Mouse (Mus musculus) heart, embryonic 14.5 days (tissue): ENCODE data around the gene Cobll1. TPM values are rescaled to one million over a fixed set of nuclear protein-coding genes. Genes with fewer than 3 reads are reported as not detected.

Experiments used
- ATAC-seq: fragments of 200-750 bp; cut with Nextera tagmentation; 2 replicates; pipeline ENCODE4 v1.8.0; 2017; ENCODE audit warnings: low read depth, moderate TSS enrichment; ENCODE audit not compliant: insufficient number of reproducible peaks, insufficient read depth, low FRiP score
- H3K27ac ChIP-seq, 2 experiments: fragments of 200-500 bp in 1 of 2; fragments of 300-500 bp in 1 of 2; sonication (generic) in 1 of 2; replicated peaks in 1 of 2; 2 replicates each; pipeline ENCODE4 v1.5.1; 2012 to 2014; ENCODE audit warnings: low read depth in 2 of 2, low read length in 2 of 2, control low read depth in 1 of 2, mild to moderate bottlenecking in 1 of 2, mixed read lengths in 1 of 2; ENCODE audit not compliant: control insufficient read depth in 1 of 2, insufficient read depth in 1 of 2
- H3K27me3 ChIP-seq: fragments of 300-500 bp; sonication (generic); 2 replicates; pipeline ENCODE4 v1.6.1; 2014; ENCODE audit warnings: mild to moderate bottlenecking, low read length, control low read depth; ENCODE audit not compliant: control insufficient read depth, insufficient read depth
- H3K36me3 ChIP-seq: fragments of 300-500 bp; sonication (generic); 2 replicates; pipeline ENCODE4 v1.6.1; 2014; ENCODE audit warnings: mild to moderate bottlenecking, control low read depth, low read length, mixed read lengths; ENCODE audit not compliant: control insufficient read depth, insufficient read depth
- H3K4me1 ChIP-seq, 2 experiments: fragments of 200-500 bp in 1 of 2; fragments of 300-500 bp in 1 of 2; sonication (generic) in 1 of 2; 2 replicates each; pipeline ENCODE4 v1.6.1; 2012 to 2014; ENCODE audit warnings: low read length in 2 of 2, control low read depth in 1 of 2, mixed read lengths in 1 of 2; ENCODE audit not compliant: control insufficient read depth in 2 of 2, insufficient read depth in 2 of 2
- H3K4me2 ChIP-seq: fragments of 300-500 bp; sonication (generic); 2 replicates; pipeline ENCODE4 v1.6.1; 2014; ENCODE audit warnings: mild to moderate bottlenecking, low read length
- H3K4me3 ChIP-seq, 2 experiments: fragments of 200-500 bp in 1 of 2; fragments of 300-500 bp in 1 of 2; sonication (generic) in 1 of 2; 2 replicates each; pipeline ENCODE4 v1.5.1; 2012 to 2014; ENCODE audit warnings: low read length in 2 of 2, mild to moderate bottlenecking in 2 of 2, control low read depth in 1 of 2, low read depth in 1 of 2, moderate library complexity in 1 of 2; ENCODE audit not compliant: control insufficient read depth in 1 of 2, insufficient read depth in 1 of 2
- H3K9ac ChIP-seq: fragments of 300-500 bp; sonication (generic); 2 replicates; pipeline ENCODE4 v1.6.1; 2014; ENCODE audit warnings: mild to moderate bottlenecking, low read length
- H3K9me3 ChIP-seq: fragments of 300-500 bp; sonication (generic); 2 replicates; pipeline ENCODE4 v1.6.1; 2016; ENCODE audit warnings: low read length, control low read depth; ENCODE audit not compliant: control insufficient read depth
- WGBS: fragments of 180-500 bp; shearing (Covaris S2); extraction: QIAGEN DNeasy Blood & Tissue Kit; methylation state at CpG from one replicate; pipeline ENCODE4 v1.1.7; 2014; 5-methylcytosine and 5-hydroxymethylcytosine counted together
- polyA plus RNA-seq: library from polyadenylated mRNA; unstranded; fragments of >200 nt; fragmentation: Nextera tagmentation; extraction: Ambion mirVana; gene quantifications from 2 replicates; pipeline ENCODE4 v1.2.1, GENCODE M21; 2014

Cobll1 gene
- polyA plus RNA-seq, 1 experiment from 2014 or later: 10.6 TPM

DNA sequence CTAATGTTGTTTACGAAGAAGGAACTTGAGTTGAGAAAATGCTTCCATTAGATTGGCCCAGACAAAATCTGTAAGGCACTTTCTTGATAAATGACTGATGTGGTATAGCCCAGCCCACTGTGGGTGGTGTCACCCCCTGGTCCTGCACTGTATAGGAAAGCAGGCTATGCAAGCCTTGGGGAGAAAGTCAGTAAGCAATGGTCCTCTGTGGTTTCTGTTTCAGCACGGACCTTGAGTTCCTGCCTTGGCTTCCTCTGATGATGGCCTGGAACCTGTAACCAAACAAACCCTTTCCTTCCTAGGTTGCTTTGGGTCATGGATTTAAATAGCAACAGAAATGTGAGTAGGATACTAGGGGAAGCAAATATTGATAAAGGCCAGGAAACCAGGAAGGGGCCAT lies 148.2 kb downstream of the Cobll1 start:
- Histone ChIP-seq H3K9me3 (no peaks in the 10 kb centered on the region), H3K36me3 (no peaks in the 10 kb centered on the region), H3K4me1 (peaks cover 5 to 25% of the 10 kb centered on the region in 2 experiments), H3K9ac (no peak overlapping the region), H3K4me2 (no peak overlapping the region), H3K4me3 (no peak overlapping the region), H3K27me3 (no peaks in the 10 kb centered on the region), H3K27ac (no peak overlapping the region)
- WGBS: 67% methylated on average over 2 of the region's 2 CpGs
- no peak; the same call in 1 of the 2 replicates for ATAC-seq

DNA sequence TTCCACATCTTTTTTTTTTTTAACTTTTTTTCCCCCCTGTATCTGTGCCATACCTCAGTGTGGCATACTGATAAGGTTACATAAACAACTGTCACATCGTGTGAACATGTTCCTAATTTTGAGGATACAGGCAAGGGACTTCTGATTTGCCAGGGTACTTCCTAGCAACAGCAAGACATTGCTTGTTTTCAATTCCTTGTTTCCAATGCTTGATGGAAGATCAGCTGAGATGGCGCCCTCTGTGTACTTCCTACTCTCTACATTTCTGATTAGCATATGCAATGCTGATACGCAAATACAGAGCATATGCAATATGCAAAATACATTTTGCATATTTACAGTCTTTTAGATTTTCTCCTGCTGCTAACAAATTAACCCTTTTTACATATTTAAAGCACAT lies 152.0 kb downstream of the Cobll1 start:
- Histone ChIP-seq H3K9ac (no peak overlapping the region), H3K4me1 (0 out of 4 replicates have a peak, but pooled peaks cover 0 to 3% of the 10 kb centered on the region in 2 experiments), H3K4me2 (no peak overlapping the region), H3K9me3 (no peaks in the 10 kb centered on the region), H3K27me3 (no peaks in the 10 kb centered on the region), H3K36me3 (no peaks in the 10 kb centered on the region), H3K4me3 (no peak overlapping the region), H3K27ac (no peak overlapping the region)
- ATAC-seq: no peak
- WGBS: 73% methylated on average over 3 of the region's 3 CpGs

DNA sequence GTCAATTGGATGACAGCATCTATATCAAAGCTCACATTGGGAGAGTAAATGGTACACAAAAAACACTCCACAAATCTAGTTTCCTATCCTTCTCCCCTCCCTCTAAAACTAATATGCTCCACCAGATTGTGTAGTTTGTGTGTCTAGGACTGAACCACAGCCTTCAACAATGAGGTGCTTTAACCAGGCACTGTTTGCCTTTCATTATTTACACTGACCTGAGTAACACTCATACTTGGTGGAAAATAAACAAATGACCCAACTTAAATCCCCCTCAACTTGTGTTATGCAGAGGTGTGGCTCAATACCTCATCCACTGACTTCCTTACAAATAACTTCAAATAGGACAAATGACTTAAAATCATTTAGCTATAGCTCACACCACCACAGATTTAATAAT lies 155.8 kb downstream of the Cobll1 start:
- H3K36me3 ChIP-seq: no peaks in the 10 kb centered on the region
- ATAC-seq: no peak
- no peak overlapping the region for H3K9ac ChIP-seq
- H3K4me2 ChIP-seq: no peak overlapping the region
- H3K9me3 ChIP-seq: no peaks in the 10 kb centered on the region
- H3K4me1 ChIP-seq: peaks cover 0 to 6% of the 10 kb centered on the region in 2 experiments; a peak in 1 of 4 replicates
- no peak overlapping the region for H3K4me3 ChIP-seq
- no peak overlapping the region for H3K27ac ChIP-seq
- no peaks in the 10 kb centered on the region for H3K27me3 ChIP-seq

DNA sequence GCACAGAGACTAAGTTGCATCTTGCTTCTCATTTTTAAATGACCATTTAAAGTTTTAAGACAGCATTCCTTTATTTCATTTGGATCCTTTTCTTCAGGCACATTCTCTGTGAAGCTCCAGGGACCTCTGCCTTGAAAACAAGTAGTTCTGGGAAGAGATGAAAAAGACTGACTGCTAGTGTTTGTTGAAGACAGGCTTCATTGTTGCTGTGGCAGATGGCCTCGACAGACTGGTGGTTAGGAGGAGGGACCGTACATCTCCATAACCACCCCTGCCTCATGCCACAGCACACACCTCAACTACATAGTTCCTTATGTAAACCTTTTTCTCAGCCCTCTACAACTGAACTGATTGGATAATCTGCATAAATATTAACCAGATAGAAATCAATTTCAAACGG lies 161.7 kb downstream of the Cobll1 start:
- Histone ChIP-seq H3K9ac (no peak overlapping the region), H3K27ac (no peak overlapping the region), H3K4me2 (no peak overlapping the region), H3K4me3 (no peak overlapping the region), H3K36me3 (no peaks in the 10 kb centered on the region), H3K27me3 (no peaks in the 10 kb centered on the region), H3K4me1 (peaks cover 0 to 3% of the 10 kb centered on the region in 2 experiments; a peak in 1 of 4 replicates), H3K9me3 (no peaks in the 10 kb centered on the region)
- WGBS: 75% methylated on average over 3 of the region's 3 CpGs
- no peak for ATAC-seq

DNA sequence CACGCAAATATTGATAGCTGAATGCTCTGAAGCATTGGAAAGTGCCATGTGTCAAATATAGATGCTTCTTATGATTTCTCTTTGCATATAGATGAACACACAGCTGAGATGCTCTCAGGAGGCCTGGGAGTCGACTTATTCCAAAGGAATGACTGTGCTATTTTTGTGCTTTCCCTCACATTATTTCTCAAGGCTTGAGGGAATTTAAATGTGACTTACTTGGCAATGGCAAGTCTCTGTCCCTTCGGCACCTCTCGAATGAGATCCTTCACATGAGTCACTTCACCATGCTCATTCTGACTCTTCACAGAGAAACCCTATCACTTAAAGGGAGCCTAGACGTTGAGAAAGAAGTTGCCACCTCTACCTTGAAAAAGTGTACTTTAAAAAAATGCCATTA lies 163.4 kb downstream of the Cobll1 start:
- WGBS: 87% methylated on average over 5 of the region's 5 CpGs
- H3K9ac ChIP-seq: no peak overlapping the region
- H3K36me3 ChIP-seq: no peaks in the 10 kb centered on the region
- no peak for ATAC-seq
- H3K4me3 ChIP-seq: no peak overlapping the region
- no peaks in the 10 kb centered on the region for H3K27me3 ChIP-seq
- H3K9me3 ChIP-seq: no peaks in the 10 kb centered on the region
- no peak overlapping the region for H3K27ac ChIP-seq
- H3K4me2 ChIP-seq: no peak overlapping the region
- peaks cover 0 to 3% of the 10 kb centered on the region in 2 experiments; a peak in 1 of 4 replicates for H3K4me1 ChIP-seq

DNA sequence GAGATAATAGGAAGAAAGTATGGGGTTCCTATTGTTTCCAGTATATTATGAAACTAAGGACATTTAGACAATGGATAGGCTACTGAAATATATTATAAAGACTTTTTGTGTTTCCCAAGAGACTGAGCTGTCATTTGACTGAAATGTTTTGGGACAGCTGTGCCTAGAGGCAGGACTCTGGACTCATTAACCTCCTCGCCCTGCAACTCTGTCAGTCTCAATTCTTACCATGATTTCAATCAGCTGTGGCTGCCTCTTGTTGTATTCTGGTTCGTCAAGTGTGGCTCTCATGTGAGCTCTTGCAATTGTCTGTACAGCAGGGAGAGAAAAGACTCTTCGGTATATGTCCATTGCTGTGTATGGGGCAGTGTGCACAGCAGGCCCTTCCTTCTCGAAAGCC lies 163.8 kb downstream of the Cobll1 start:
- Histone ChIP-seq H3K9me3 (no peaks in the 10 kb centered on the region), H3K27me3 (no peaks in the 10 kb centered on the region), H3K36me3 (no peaks in the 10 kb centered on the region), H3K4me1 (peaks cover 0 to 3% of the 10 kb centered on the region in 2 experiments; a peak in 1 of 4 replicates), H3K9ac (no peak overlapping the region), H3K4me2 (no peak overlapping the region), H3K4me3 (no peak overlapping the region), H3K27ac (no peak overlapping the region)
- WGBS: 73% methylated on average over 4 of the region's 4 CpGs
- ATAC-seq: no peak

DNA sequence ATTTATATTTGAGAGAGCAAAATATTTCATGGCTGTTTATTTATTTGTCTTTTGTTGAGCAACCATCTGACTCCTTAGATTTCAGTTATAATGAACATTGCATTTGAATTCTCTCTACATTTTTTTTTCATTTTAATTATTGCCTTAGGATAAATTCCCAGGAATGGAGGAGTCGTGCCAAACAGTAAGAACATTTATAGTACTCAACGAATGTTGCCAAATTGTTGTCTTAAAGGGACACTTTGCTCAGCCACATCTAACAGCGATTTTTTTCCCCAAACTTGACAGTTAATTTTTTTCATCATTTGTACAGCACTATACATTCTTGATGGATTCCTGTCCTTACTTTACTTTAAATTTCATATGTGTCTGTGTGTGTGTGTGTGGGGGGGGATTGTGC lies 167.0 kb downstream of the Cobll1 start:
- Histone ChIP-seq H3K9me3 (no peaks in the 10 kb centered on the region), H3K4me3 (no peak overlapping the region), H3K27me3 (no peaks in the 10 kb centered on the region), H3K4me2 (no peak overlapping the region), H3K4me1 (0 out of 4 replicates have a peak, but pooled peaks cover 0 to 5% of the 10 kb centered on the region in 2 experiments), H3K9ac (no peak overlapping the region), H3K27ac (no peak overlapping the region), H3K36me3 (no peaks in the 10 kb centered on the region)
- no peak for ATAC-seq
- WGBS: 77% methylated on average over 3 of the region's 3 CpGs

DNA sequence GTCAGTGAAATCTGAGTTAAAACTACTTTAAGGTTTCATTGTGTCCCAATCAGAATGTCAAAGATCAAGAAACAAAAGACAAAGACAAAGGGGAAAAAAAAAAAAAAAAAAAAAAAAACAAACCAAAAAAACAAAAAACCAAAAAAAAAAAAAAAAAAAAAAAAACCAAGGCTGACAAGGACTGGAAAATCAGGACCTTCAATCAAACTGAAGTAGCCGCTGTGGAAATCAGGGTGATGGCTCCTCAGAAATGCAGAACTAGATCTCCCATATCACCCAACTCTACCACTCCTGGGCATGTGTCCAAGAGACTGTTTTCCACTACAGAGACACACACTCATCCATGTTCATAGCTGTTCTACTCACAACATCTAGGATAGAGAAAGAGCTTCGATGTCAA lies 185.4 kb downstream of the Cobll1 start:
- Histone ChIP-seq H3K9ac (no peak overlapping the region), H3K4me1 (no peaks in the 10 kb centered on the region), H3K4me3 (no peak overlapping the region), H3K36me3 (no peaks in the 10 kb centered on the region), H3K27ac (no peak overlapping the region), H3K27me3 (no peaks in the 10 kb centered on the region), H3K9me3 (no peaks in the 10 kb centered on the region), H3K4me2 (no peak overlapping the region)
- ATAC-seq: no peak
- 61% methylated on average over 2 of the region's 2 CpGs for WGBS
